Mouse (Mus musculus) CH12.LX (cell line): ENCODE results near the gene Ccdc84.
"Not testable (repeated sequence)": the region's sequence is repeated elsewhere in the genome, so short reads cannot be mapped to it uniquely, and the experiment has no call there.

Experiments used
- EP300 ChIP-seq: IDR thresholded peaks from 2 replicates; pipeline ENCODE4 v1.6.1; 2011; ENCODE audit warnings: low read length, improper control_type of control experiment
- KAT2A ChIP-seq: IDR thresholded peaks from 2 replicates; pipeline ENCODE4 v1.6.1; 2012; ENCODE audit warnings: low read length, improper control_type of control experiment, inconsistent platforms; ENCODE audit not compliant: insufficient replicate concordance

DNA sequence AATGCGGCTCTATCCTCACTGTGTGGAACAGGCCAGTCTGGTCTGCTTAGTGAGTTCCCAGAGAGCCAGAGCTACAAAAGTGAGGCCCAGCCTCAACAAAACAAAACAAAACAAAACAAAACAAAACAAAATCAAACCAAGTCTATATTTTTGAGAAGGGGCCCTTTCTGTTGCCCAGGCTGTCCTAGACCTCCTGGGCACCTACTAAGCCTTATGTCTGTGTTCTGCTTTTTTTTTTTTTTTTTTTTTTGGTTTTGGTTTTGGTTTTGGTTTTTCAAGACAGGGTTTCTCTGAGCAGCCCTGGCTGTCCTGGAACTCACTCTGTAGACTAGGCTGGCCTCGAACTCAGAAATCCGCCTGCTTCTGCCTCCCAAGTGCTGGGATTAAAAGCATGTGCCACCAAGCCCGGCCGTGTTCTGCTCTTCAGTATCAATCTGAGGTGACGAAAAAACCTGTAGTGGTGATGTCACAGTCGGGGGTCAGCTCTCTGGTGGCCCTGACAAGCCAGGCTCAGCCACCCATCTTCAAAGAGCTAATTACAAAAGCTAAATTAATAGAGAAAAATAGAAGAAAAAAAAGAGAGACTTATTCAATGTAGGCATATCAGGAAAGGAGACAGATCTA, 26.1 kb upstream of the Ccdc84 start:
- not testable (repeated sequence) for TF ChIP-seq EP300, KAT2A
